Mouse (Mus musculus) left cerebral cortex, adult 2 months (tissue): ENCODE data around the gene Scai. TPM values are rescaled to one million over a fixed set of nuclear protein-coding genes. Genes with fewer than 3 reads are reported as not detected.
A peak's percentile ranks its signal among the peaks of the same experiment; 100 is the strongest.

Experiments used
- DNase-seq, 2 experiments: peaks; one replicate each; pipeline ENCODE4 v3.0.0; 2021 to 2022; ENCODE audit warnings: low spot score in 2 of 2, mixed read lengths in 1 of 2; ENCODE audit errors: extremely low spot score in 1 of 2
- H3K27ac ChIP-seq: fragments of 200-600 bp; 2 replicates; pipeline ENCODE4 v1.8.1; 2022
- H3K4me3 ChIP-seq: fragments of 200-600 bp; 2 replicates; pipeline ENCODE4 v1.8.1; 2022
- CTCF ChIP-seq: fragments of 200-600 bp; IDR thresholded peaks from 2 replicates; pipeline ENCODE4 v1.8.1; 2022; ENCODE audit warnings: antibody characterized with exemption, mild to moderate bottlenecking, moderate library complexity
- intact Hi-C: fragments of 180-260 bp; cut with DNase I; formaldehyde crosslinking; loops from one replicate; pipeline ENCODE4 v1.15.1; 2025
- total RNA-seq, 2 experiments: library from RNA; stranded (reverse); gene quantifications; 2 replicates each; pipeline ENCODE4 v1.2.3; 2021

Gene Scai
- total RNA-seq, 2 experiments from 2014 or later, result 51.1 to 65.4 TPM

GRCm38 (mm10) chr2:39189961-39190560 is 473 bp downstream of the Scai start:
- Histone ChIP-seq H3K4me3 (peak overlapping the region; percentile 79), H3K27ac (peak overlapping the region; percentile 97)
- intact Hi-C loops, result loop anchor here (2.0 to 5.0 kb wide), 3 partner anchors 48 to 125 kb away; partner anchors contain the start of gene Golga1
- TF ChIP-seq CTCF, result no peak
- DNase-seq, result no peak

- Histone ChIP-seq H3K4me3 (no peak overlapping the region), H3K27ac (no peak overlapping the region)
- no peak for DNase-seq
- TF ChIP-seq CTCF, result no peak; the same call in 1 of the 2 replicates
- intact Hi-C loops, result no loop called here
These were observed 4.6 kb downstream of the Scai start for GRCm38 (mm10) chr2:39185942-39186341.

GRCm38 (mm10) chr2:39183587-39183986 is 6.9 kb downstream of the Scai start:
- intact Hi-C loops, result no loop called here
- TF ChIP-seq CTCF, result no peak
- DNase-seq, result no peak
- Histone ChIP-seq H3K4me3 (no peak overlapping the region), H3K27ac (no peak overlapping the region)

GRCm38 (mm10) chr2:39160996-39161395 is 29.5 kb downstream of the Scai start:
- intact Hi-C loops, result no loop called here
- TF ChIP-seq CTCF, result no peak
- H3K27ac ChIP-seq, result peak overlapping the region; percentile 1; the same call in 1 of the 2 replicates
- DNase-seq, result no peak
- no peak overlapping the region for H3K4me3 ChIP-seq

DNA sequence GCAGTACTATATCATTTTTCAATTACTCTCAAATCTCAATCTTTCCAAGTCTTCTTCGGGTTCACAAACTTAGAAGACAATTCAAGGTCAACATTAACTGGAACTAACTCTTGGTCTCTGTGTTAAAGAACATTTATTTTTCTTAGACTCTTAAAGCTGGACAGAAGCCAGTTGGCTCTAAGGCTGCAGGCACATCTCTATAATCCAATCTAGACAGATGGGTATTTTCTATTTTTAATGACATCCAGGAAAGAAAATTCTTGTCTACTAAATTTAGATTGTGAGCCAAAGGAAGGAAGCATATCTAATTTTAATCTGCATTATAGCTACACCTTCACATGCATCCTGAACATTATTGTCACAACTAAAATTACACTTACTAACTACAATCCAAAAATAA is 32.6 kb downstream of the Scai start:
- peak overlapping the region; percentile 21; the same call in 1 of the 2 replicates for H3K27ac ChIP-seq

GRCm38 (mm10) chr2:39156821-39157220 is 33.7 kb downstream of the Scai start:
- no peak for DNase-seq
- H3K4me3 ChIP-seq, result no peak overlapping the region
- H3K27ac ChIP-seq, result no peak overlapping the region; the same call in 1 of the 2 replicates
- intact Hi-C loops, result no loop called here
- TF ChIP-seq CTCF, result no peak

More for the DNA sequence above, 32.6 kb downstream of the Scai start:
- intact Hi-C loops, result no loop called here
- no peak overlapping the region for H3K4me3 ChIP-seq
- TF ChIP-seq CTCF, result no peak
- DNase-seq, result no peak

DNA sequence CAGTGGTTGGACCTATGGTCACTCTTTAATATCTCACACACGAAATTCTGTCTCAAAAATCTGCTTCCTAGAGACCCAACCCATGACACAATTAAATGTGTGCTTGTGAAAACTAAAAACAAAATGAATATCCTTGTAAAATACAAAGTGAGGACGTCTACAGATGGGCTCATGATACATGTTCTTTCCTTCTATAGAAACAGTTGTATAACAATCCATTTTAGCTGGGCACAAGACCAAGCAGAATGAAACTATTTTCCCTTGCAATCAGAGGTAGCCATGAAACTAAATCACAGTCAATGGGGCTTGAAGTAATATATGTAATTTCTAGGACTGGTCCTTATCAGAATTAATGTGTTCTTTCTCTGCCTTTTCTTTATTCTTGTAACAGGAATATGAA is 39.6 kb downstream of the Scai start:
- peak overlapping the region; percentile 77 for H3K27ac ChIP-seq
- DNase-seq, result no peak
- no peak overlapping the region for H3K4me3 ChIP-seq
- intact Hi-C loops, result no loop called here
- TF ChIP-seq CTCF, result no peak

DNA sequence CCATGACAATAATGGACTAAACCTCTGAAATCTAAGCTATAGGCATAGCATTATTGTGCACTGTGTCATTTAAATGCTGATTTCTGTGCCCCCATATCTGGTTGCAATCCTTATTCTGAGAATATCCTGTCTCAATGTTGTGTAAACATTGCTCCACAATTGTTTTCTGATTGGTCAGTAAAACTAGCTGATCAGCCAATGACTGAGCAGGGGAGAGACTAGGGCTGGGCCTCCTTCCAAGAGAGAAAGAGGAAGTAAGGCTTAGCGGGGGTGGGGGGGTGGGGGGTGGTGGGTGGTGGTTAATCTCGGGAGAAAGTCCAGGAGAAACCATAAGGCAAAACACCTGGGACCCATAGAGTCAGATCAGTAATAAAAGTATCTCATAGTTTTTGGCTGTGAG is 42.5 kb downstream of the Scai start:
- Histone ChIP-seq H3K27ac (no peak overlapping the region), H3K4me3 (no peak overlapping the region)
- no peak for DNase-seq
- intact Hi-C loops, result no loop called here
- TF ChIP-seq CTCF, result no peak

DNA sequence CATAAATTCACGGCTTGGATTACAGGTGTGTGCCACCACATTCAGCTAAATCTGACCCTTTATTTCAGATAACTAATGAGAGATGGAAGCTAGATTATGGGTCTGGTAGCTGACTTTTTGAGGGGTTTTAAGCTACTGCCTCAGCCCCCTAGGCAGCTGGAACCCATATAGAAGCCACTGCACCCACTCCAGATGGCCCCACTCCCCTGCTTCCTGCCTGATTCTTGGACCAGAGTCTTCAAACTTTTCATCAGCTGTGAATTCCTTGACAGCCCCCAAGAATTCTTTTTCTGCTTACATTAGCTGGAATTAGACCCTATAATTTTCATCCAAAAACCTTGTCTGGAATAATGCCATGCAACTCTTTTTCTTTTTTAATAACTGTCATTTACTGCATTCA is 44.1 kb downstream of the Scai start:
- intact Hi-C loops, result no loop called here
- TF ChIP-seq CTCF, result no peak
- Histone ChIP-seq H3K4me3 (no peak overlapping the region), H3K27ac (peak overlapping the region; percentile 59; the same call in 1 of the 2 replicates)
- DNase-seq, result no peak

DNA sequence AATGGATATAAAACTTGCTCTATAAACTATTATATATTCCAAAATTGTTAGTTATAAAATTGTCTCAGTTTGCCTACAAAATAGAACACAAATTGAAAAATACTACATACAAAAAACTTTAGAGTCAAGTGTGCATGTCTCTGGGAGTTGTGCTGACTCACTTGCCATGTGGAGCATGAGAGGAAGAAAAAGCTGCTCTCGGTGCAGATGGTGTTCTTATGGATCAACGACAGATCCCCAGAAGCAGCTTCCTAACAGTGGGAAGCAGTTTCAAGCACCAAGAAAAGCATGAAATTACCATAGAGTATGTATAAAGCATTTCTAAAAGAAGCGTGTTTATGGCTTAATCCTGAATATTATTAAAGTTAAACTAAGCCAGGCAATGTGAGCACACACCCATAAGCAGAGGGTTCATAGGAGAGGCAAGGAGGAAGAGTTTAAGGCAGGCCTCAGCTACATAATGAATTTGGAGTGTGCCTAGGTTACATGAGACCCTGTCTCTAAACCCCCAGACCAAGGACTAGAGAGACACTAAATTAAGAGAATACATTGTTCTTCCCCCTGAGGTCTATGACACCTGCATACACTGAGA is 48.1 kb downstream of the Scai start:
- H3K4me3 ChIP-seq, result no peak overlapping the region
- no peak for DNase-seq
- H3K27ac ChIP-seq, result peak overlapping the region; percentile 83
- intact Hi-C loops, result loop anchor here (5.0 kb wide), 1 partner anchor 50 kb away; the partner anchor contains the start of gene Scai
- TF ChIP-seq CTCF, result no peak

- no peak for DNase-seq
- peak overlapping the region; percentile 80 for H3K27ac ChIP-seq
- intact Hi-C loops, result loop anchor here (5.0 kb wide), 1 partner anchor 51 kb away; the partner anchor contains the start of gene Scai
- H3K4me3 ChIP-seq, result no peak overlapping the region
- TF ChIP-seq CTCF, result no peak
These were observed 49.7 kb downstream of the Scai start for GRCm38 (mm10) chr2:39140586-39141455.
